Mouse (Mus musculus): Measurements from ENCODE around the gene Pappa. TPM values are rescaled to one million over a fixed set of nuclear protein-coding genes. Genes with fewer than 3 reads are reported as not detected.

Pappa gene
- polyA plus RNA-seq, 1 experiment = 0.08 TPM

DNA sequence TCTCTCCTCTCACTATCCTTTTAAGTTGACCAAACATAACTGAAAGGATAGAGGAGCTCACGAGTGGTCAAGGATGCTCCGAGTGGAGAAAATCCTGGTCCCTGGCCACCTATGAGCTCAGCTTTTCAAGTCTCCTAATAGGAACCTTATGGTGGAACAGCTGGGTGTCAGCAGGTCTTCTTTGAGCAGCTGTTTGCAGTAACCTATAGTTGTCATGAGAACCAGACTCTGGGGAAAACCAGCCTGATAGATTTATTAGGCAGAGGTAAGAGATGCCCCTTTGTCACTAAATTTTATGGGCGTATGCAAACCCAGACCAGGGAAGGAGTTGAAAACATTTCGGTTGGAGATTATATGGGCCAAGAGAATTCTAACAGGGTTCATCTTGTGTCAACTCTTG, 267.0 kb downstream of the Pappa start:
- Histone ChIP-seq H3K4me1 (ENCODE audit: control insufficient read depth, insufficient read depth, insufficient read length, low read length) (no peaks in the 10 kb centered on the region), H3K4me3 (ENCODE audit: insufficient read depth, low read depth, low read length) (no peak overlapping the region), H3K27ac (replicated peaks; ENCODE audit: low read depth, low read length) (no peak overlapping the region)

DNA sequence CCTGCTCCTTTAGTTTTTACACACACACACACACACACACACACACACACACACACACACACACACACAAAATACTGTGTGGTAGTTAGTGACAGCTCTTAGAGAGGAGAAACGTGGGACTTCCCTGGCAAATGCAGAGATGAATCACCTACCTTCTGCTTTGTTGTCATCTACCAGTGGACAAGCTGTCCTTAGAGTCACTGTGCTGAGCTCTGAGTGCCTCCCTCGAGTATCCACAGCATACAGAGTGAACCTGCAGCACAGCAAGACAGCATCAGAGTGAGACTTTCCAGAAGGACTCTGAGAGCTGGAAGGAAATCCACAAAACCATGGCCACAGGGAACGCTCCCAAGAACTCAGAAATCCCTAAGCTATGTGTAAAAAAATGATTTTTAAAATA, 272.8 kb downstream of the Pappa start:
- H3K4me1 ChIP-seq (ENCODE audit: control insufficient read depth, insufficient read depth, insufficient read length, low read length) = no peaks in the 10 kb centered on the region
- H3K27ac ChIP-seq (replicated peaks; ENCODE audit: low read depth, low read length) = no peak overlapping the region
- H3K4me3 ChIP-seq (ENCODE audit: insufficient read depth, low read depth, low read length) = no peak overlapping the region

DNA sequence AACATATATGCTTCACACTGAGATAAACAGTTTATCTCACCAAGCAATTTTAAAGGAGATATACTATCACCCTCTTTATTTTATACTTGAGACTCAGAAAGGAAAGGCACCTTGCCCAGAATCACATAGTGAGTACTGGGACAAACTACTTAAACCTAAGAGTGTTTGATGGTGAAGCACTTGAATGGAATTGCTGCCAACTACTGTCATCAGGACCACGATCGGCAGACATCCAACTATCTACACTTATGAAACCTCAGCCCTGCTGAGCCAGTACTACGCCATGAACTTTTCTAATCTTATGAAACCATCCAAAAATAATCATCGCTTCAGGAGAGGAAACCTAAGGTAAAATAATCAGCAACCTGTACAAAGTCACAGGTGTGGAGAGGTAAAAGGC, 275.5 kb downstream of the Pappa start:
- H3K4me1 ChIP-seq (ENCODE audit: control insufficient read depth, insufficient read depth, insufficient read length, low read length) = no peaks in the 10 kb centered on the region
- H3K4me3 ChIP-seq (ENCODE audit: insufficient read depth, low read depth, low read length) = no peak overlapping the region
- no peak overlapping the region for H3K27ac ChIP-seq (replicated peaks; ENCODE audit: low read depth, low read length)

DNA sequence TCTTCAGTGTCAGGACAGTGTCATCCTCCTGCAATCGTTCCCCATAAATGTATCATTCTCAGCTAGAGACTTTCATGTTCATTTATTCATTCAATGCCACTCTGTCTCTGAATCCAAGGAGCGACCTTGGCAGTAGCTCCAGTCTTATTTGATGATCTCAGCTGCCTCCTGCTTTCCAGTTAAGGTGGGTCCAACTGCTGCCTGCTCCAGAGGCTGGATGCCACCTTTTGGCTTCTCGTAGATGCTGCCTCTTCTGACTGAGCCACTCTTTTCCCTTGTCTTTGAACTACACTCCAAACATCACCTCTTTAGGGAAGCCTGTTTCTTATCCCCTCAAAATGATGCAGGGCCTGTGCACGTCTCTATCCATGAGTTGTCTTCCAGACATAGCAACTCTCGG, 278.3 kb downstream of the Pappa start:
- no peak overlapping the region for H3K27ac ChIP-seq (replicated peaks; ENCODE audit: low read depth, low read length)
- no peak overlapping the region for H3K4me3 ChIP-seq (ENCODE audit: insufficient read depth, low read depth, low read length)
- no peaks in the 10 kb centered on the region for H3K4me1 ChIP-seq (ENCODE audit: control insufficient read depth, insufficient read depth, insufficient read length, low read length)

DNA sequence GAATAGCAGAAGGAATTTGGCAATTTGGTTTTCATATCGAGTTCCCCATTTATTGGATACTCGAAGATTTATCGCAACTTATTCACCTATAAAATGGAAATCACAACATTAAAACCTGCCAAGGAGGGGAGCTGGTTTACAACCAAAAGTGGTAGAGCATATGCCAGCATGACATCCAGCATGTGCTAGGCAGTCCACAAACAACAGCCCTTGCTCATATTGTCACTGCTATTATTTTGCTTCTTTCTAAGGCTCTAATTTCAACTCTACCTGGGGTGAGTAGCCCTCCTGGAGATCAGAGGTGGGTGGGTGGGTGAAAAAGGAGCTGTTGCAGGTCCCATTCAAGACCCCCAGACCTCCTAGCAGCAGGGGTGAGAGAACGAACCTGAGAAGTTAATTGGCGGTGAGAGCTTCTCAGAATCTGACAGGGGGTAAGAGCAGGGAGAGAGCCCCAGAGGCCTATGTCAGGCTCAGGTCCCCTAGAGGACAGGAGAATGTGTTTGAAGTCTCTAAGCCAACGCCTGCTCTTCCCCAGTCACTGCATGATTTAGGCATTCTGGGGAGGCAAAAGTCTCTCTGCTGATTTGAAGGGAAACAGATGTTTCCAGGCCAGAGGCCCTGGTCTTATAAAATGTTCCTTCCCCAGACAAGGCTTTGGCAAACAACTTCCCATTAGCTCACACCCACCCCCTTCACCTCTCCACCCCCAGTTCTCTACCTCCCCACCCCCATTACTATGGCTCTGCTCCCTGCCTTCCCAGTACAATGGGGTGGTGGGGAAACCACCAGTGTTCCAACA, 279.1 kb downstream of the Pappa start:
- Histone ChIP-seq H3K4me1 (ENCODE audit: control insufficient read depth, insufficient read depth, insufficient read length, low read length) (no peaks in the 10 kb centered on the region), H3K4me3 (ENCODE audit: insufficient read depth, low read depth, low read length) (no peak overlapping the region), H3K27ac (replicated peaks; ENCODE audit: low read depth, low read length) (no peak overlapping the region)

All from brown adipose tissue, adult 24 weeks (tissue).